Mouse (Mus musculus) hindbrain, embryonic 16.5 days (tissue): ENCODE data around the gene Aktip. TPM values are rescaled to one million over a fixed set of nuclear protein-coding genes. Genes with fewer than 3 reads are reported as not detected.

ENCODE experiments used
- ATAC-seq: fragments of 200-750 bp; cut with Nextera tagmentation; 2 replicates; pipeline ENCODE4 v1.8.0; 2017; ENCODE audit warnings: moderate TSS enrichment, moderate library complexity
- H3K27ac ChIP-seq: fragments of 300-500 bp; sonication (generic); 2 replicates; pipeline ENCODE4 v1.5.1; 2014; ENCODE audit warnings: low read depth, mild to moderate bottlenecking, control low read depth, low read length, moderate library complexity
- H3K27me3 ChIP-seq: fragments of 300-500 bp; sonication (generic); replicated peaks from 2 replicates; pipeline ENCODE4 v1.6.1; 2014; ENCODE audit warnings: low read length; ENCODE audit not compliant: control insufficient read depth, insufficient read depth
- H3K36me3 ChIP-seq: fragments of 300-500 bp; sonication (generic); 2 replicates; pipeline ENCODE4 v1.6.1; 2014; ENCODE audit warnings: mild to moderate bottlenecking, low read length, moderate library complexity, mixed read lengths; ENCODE audit not compliant: control insufficient read depth, insufficient read depth
- H3K4me1 ChIP-seq: fragments of 300-500 bp; sonication (generic); 2 replicates; pipeline ENCODE4 v1.6.1; 2014; ENCODE audit warnings: low read depth, low read length; ENCODE audit not compliant: control insufficient read depth, insufficient read depth
- H3K4me2 ChIP-seq: fragments of 300-500 bp; sonication (generic); 2 replicates; pipeline ENCODE4 v1.6.1; 2014; ENCODE audit warnings: mild to moderate bottlenecking, low read length, control low read depth, moderate library complexity
- H3K4me3 ChIP-seq: fragments of 300-500 bp; sonication (generic); 2 replicates; pipeline ENCODE4 v1.5.1; 2014; ENCODE audit warnings: mild to moderate bottlenecking, low read length, control low read depth, moderate library complexity
- H3K9ac ChIP-seq: fragments of 300-500 bp; sonication (generic); 2 replicates; pipeline ENCODE4 v1.6.1; 2014; ENCODE audit warnings: low read depth, mild to moderate bottlenecking, control low read depth, low read length, moderate library complexity
- H3K9me3 ChIP-seq: fragments of 300-500 bp; sonication (generic); 2 replicates; pipeline ENCODE4 v1.6.1; 2014; ENCODE audit warnings: mild to moderate bottlenecking, low read length, moderate library complexity; ENCODE audit not compliant: control insufficient read depth
- WGBS: fragments of 180-500 bp; shearing (Covaris S2); extraction: QIAGEN DNeasy Blood & Tissue Kit; methylation state at CpG from one replicate; pipeline ENCODE4 v1.1.7; 2014; 5-methylcytosine and 5-hydroxymethylcytosine counted together
- polyA plus RNA-seq: library from polyadenylated mRNA; unstranded; fragments of >200 nt; fragmentation: Nextera tagmentation; extraction: Ambion mirVana; gene quantifications from 2 replicates; pipeline ENCODE4 v1.2.1, GENCODE M21; 2015

The Aktip gene
- polyA plus RNA-seq, 1 experiment from 2014 or later, result 140 TPM

DNA sequence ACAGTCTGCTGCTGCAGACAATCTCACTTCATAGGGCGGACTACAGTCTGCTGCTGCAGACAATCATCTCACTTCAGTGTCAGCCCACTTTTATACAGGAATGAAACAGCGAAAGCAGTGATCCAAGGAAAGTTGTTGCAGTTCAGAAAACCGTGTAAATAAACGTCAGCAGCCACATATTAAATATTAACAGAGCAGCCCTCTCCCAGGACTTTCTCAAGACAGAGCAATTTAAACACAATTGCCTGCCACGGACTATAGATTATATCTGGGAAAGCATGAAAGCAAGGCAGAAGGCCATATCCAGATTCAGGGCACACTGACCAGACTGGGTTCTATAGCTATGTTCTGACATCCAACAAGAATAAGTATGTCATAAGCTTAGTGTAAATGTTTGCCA is 105.6 kb downstream of the Aktip start:
- 89% methylated on average over 5 of the region's 5 CpGs for WGBS
- no peak for ATAC-seq
- peaks cover 25% of the 10 kb centered on the region for H3K36me3 ChIP-seq

DNA sequence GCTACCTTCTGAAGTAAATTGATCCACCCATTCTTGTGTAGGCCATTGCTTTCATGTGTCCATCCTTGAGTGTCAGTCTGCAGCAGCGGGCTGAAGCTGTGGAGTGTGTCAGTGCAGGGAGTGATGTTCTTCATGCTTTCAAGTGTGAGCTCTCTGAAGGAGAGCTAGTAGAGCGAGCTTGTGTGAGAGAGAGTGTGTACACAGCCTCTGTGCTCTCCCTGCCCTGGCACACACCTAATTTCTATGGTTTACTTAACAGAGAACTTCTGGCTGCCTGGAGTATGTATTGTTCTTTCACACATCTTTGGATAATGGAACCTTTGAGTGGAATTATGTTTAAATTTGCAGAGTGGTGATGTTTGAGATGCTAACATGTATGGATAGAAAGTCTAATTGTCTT is 110.2 kb downstream of the Aktip start:
- peaks cover 18% of the 10 kb centered on the region for H3K36me3 ChIP-seq
- no peak overlapping the region for H3K4me2 ChIP-seq
- no peak for ATAC-seq
- H3K9ac ChIP-seq, result no peak overlapping the region
- H3K9me3 ChIP-seq, result no peaks in the 10 kb centered on the region
- H3K27me3 ChIP-seq, result no peaks in the 10 kb centered on the region
- H3K4me1 ChIP-seq, result no peaks in the 10 kb centered on the region
- 84% methylated on average over 2 of the region's 2 CpGs for WGBS
- H3K27ac ChIP-seq, result no peak overlapping the region
- no peak overlapping the region for H3K4me3 ChIP-seq

More for the DNA sequence above, 105.6 kb downstream of the Aktip start:
- H3K4me3 ChIP-seq, result no peak overlapping the region
- no peak overlapping the region for H3K9ac ChIP-seq
- no peaks in the 10 kb centered on the region for H3K4me1 ChIP-seq
- no peak overlapping the region for H3K4me2 ChIP-seq
- no peaks in the 10 kb centered on the region for H3K27me3 ChIP-seq
- H3K27ac ChIP-seq, result no peak overlapping the region
- no peaks in the 10 kb centered on the region for H3K9me3 ChIP-seq

DNA sequence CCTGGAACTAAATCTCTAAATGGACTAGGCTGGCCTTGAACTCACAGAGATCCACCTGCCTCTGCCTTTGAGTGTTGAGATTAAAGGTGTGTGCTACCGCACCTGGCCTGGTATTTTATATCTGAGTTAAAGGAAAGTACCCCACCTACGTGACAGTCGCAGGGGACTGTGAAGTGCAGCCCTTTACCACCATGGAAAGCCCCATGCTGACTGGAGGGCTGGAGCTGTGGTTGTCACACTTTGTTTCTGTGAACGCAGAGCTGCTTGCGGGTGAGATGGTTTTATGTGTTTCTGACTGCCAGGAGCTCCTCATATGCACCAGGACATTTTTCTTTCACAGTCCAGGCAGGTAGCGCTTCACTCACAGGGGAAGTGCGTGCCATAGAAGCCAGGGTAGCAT is 111.3 kb downstream of the Aktip start:
- peaks cover 19% of the 10 kb centered on the region for H3K36me3 ChIP-seq
- ATAC-seq, result no peak
- WGBS, result 96% methylated on average over 7 of the region's 7 CpGs

DNA sequence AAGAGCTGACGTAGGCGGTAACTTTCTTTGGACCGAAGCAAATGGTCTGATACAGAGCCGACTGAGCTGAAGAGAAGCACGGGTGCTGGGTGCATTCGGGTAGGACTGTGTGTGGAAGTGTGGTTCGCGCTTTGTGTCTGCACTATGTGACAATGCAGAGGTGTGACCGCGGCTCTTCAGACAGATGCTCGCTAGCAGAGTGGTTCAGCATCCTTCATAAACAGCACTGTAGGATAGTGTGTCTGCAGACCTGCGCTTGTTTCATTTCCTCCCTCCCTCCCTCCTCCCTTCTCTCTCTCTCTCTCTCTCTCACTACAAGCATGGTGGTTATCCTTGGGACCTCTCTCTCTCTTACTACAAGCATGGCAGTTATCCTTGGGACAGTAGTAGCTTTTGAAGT is 117.3 kb downstream of the Aktip start:
- Histone ChIP-seq H3K9me3 (no peaks in the 10 kb centered on the region), H3K36me3 (peaks cover 19% of the 10 kb centered on the region), H3K4me2 (no peak overlapping the region), H3K27ac (no peak overlapping the region), H3K4me1 (no peaks in the 10 kb centered on the region), H3K4me3 (no peak overlapping the region), H3K27me3 (no peaks in the 10 kb centered on the region), H3K9ac (no peak overlapping the region)
- no peak for ATAC-seq
- WGBS, result 92% methylated on average over 12 of the region's 12 CpGs

More for the DNA sequence above, 111.3 kb downstream of the Aktip start:
- H3K9ac ChIP-seq, result no peak overlapping the region
- no peak overlapping the region for H3K27ac ChIP-seq
- H3K4me1 ChIP-seq, result no peaks in the 10 kb centered on the region
- H3K4me2 ChIP-seq, result no peak overlapping the region
- no peak overlapping the region for H3K4me3 ChIP-seq
- no peaks in the 10 kb centered on the region for H3K27me3 ChIP-seq
- no peaks in the 10 kb centered on the region for H3K9me3 ChIP-seq

DNA sequence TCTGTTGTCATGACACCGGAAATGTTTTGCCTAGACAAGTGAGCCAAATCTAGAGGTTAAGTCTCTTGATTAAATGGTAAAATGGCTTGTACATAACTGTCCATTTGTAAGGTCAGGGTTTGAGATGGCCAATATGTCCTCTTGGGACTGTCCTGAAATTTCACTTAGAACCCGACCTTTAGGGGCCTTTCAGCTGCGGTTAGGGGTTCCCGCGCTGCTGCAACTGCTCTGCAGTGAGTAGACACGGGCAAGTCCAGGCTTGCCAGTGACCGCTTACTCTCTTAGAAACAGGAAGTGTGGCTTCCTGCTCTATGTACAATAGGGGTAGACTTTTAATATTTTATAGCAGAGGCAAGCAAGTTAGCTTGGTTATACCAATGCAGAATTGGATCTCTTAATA is 117.9 kb downstream of the Aktip start:
- Histone ChIP-seq H3K4me2 (no peak overlapping the region), H3K4me3 (no peak overlapping the region), H3K27ac (no peak overlapping the region), H3K4me1 (no peaks in the 10 kb centered on the region), H3K9ac (no peak overlapping the region), H3K27me3 (no peaks in the 10 kb centered on the region), H3K9me3 (no peaks in the 10 kb centered on the region), H3K36me3 (peaks cover 19% of the 10 kb centered on the region)
- 89% methylated on average over 7 of the region's 7 CpGs for WGBS
- no peak for ATAC-seq

DNA sequence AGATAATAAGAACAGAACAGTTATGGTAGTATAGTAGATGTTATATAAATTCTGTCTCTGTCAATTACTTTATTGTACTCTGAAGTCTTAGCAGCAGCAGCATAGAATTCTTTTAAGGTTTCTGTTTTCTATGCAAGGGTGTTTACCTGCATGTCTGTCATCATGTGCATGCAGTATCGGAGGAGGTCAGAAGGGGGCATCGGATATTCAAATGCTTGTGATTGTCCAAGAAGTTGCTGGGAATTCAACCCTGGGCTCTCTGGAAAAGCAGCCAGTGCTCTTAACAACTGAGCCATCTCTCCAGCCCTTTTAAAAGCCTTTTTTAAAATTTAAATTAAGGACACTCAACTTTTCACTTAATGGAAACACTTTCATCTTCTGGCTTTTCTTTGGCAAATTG is 120.1 kb downstream of the Aktip start:
- ATAC-seq, result no peak
- H3K4me3 ChIP-seq, result no peak overlapping the region
- no peaks in the 10 kb centered on the region for H3K27me3 ChIP-seq
- H3K9me3 ChIP-seq, result no peaks in the 10 kb centered on the region
- WGBS, result 93% methylated on average over 2 of the region's 2 CpGs
- no peak overlapping the region for H3K27ac ChIP-seq
- H3K4me1 ChIP-seq, result no peaks in the 10 kb centered on the region
- no peak overlapping the region for H3K4me2 ChIP-seq
- H3K9ac ChIP-seq, result no peak overlapping the region
- H3K36me3 ChIP-seq, result peaks cover 15% of the 10 kb centered on the region

DNA sequence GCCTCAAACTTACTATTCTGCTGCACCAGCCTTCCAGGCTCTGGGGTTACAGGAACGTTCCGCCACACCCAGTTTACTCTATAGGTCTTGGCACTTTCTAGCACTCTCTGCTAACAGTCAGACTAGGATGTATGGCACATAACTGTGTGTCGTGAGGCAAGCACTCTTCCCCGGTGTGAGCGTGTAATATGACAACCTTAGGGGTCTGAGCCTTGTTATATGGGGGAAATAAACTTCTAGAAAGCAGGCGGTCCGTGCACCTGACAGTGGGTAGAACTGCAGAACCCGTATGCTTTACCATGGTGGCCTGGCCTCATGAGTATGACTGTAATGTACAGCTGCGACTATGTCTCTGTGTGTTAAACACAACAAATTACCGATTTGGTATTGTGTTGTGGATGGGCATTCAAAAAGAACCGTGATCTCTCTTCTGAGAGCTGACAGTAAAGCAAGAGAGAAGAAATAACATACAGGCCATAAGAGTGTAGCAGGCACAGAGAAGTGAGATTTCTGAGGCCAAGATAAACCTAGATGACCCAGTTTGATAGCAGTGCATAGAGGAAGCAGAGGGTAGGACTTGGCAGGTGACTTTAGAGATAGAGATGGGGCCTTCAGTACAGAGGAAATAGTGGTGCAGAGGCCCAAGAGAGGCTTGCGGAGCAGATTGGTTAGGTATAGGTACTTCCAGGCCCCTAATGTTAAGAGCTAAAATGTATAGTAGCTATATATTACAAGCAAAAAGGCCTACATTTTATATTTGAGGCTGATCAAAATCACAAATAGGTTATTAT is 122.5 kb downstream of the Aktip start:
- peaks cover 11% of the 10 kb centered on the region for H3K36me3 ChIP-seq
- H3K4me2 ChIP-seq, result no peak overlapping the region
- no peak overlapping the region for H3K9ac ChIP-seq
- no peaks in the 10 kb centered on the region for H3K27me3 ChIP-seq
- no peak for ATAC-seq
- H3K9me3 ChIP-seq, result no peaks in the 10 kb centered on the region
- no peak overlapping the region for H3K27ac ChIP-seq
- no peak overlapping the region for H3K4me3 ChIP-seq
- no peaks in the 10 kb centered on the region for H3K4me1 ChIP-seq
- 90% methylated on average over 12 of the region's 12 CpGs for WGBS

DNA sequence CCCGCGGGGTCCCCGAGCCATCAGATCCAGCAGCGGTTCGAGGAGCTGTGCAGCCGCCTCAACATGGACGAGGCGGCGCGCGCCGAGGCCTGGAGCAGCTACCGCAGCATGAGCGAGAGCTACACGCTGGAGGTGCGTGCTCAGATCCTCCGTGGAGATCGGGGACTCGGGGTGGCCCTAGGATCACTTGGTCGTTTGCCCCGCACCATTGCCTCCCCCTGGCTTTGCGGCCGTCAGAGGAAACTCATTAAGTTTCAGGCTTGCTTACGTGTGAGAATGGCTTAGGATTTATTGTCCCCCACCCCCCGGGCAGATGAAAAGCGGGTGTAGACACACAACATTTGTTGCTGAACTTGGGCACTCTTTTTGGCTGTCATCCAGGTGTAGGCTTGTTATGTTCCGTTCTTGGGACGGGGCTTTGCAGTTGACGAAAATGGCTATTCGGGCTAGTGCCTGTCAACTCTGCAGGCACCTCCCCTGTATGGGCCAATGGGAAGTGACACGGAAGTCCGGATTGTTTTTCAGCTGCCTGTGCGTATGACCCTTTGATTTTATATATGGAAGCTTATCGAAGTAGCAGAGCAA is 129.4 kb downstream of the Aktip start:
- WGBS, result under 1% methylated on average over 34 of the region's 34 CpGs

DNA sequence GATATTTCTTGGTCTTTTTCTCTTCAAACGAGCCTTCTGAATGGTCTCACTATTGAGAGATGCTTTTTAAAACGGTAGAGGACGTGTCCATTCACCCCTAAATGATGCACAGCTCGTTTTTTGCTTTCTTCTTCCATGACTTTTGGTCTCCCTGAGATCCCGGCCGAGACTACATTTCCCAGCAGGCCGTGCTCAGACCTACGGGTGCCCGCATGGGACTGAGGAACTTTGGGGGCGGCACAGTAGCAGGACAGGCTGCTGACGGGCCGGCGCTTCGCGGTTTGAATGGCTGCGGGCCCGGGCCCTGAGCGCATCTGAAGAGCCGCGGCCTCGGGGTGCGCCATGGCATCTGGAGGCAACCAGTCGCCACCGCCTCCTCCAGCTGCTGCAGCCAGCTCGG is 129.9 kb downstream of the Aktip start, which contains the start of gene Rbl2:
Rbl2 (plus strand) TSS at position 224 of the 400 bp plus-strand sequence.
- Histone ChIP-seq H3K4me3 (peak within 1 kb of the TSS; percentile 91), H3K27ac (peak within 1 kb of the TSS; percentile 91), H3K4me2 (peak within 1 kb of the TSS; percentile 79), H3K4me1 (peaks cover 15% of the 10 kb centered on the region), H3K9ac (peak within 1 kb of the TSS; percentile 90), H3K27me3 (no peaks in the 10 kb centered on the region), H3K36me3 (no peaks in the 10 kb centered on the region), H3K9me3 (no peaks in the 10 kb centered on the region)
- WGBS, result under 1% methylated on average over 20 of the region's 25 CpGs
- peak; percentile 98 for ATAC-seq

More for the DNA sequence above, 129.4 kb downstream of the Aktip start:
- H3K4me2 ChIP-seq, result peak overlapping the region; percentile 79
- H3K4me3 ChIP-seq, result peak overlapping the region; percentile 91
- H3K4me1 ChIP-seq, result peaks cover 15% of the 10 kb centered on the region
- peak overlapping the region; percentile 90 for H3K9ac ChIP-seq
- H3K36me3 ChIP-seq, result 0 out of 2 replicates have a peak, but pooled peaks cover 2% of the 10 kb centered on the region
- H3K9me3 ChIP-seq, result no peaks in the 10 kb centered on the region
- H3K27me3 ChIP-seq, result no peaks in the 10 kb centered on the region
- peak; percentile 88 for ATAC-seq
- peak overlapping the region; percentile 91 for H3K27ac ChIP-seq
